Mouse (Mus musculus) gastrocnemius, adult 2 months (tissue): ENCODE data around the gene Fam155a. TPM values are rescaled to one million over a fixed set of nuclear protein-coding genes. Genes with fewer than 3 reads are reported as not detected.
"Not testable (repeated sequence)": the region's sequence is repeated elsewhere in the genome, so short reads cannot be mapped to it uniquely, and the experiment has no call there.

ENCODE experiments used
- DNase-seq: peaks from one replicate; pipeline ENCODE4 v3.0.0; 2022
- H3K27ac ChIP-seq: fragments of 200-600 bp; 2 replicates; pipeline ENCODE4 v1.8.1; 2022; ENCODE audit warnings: mild to moderate bottlenecking
- H3K4me3 ChIP-seq: fragments of 200-600 bp; 2 replicates; pipeline ENCODE4 v1.8.1; 2022; ENCODE audit warnings: mild to moderate bottlenecking, moderate library complexity
- CTCF ChIP-seq: fragments of 200-600 bp; IDR thresholded peaks from 2 replicates; pipeline ENCODE4 v1.8.1; 2022; ENCODE audit warnings: antibody characterized with exemption, mild to moderate bottlenecking, moderate library complexity
- intact Hi-C: fragments of 180-260 bp; cut with DNase I; formaldehyde crosslinking; loops from one replicate; pipeline ENCODE4 v1.15.1; 2025
- long read RNA-seq, 2 experiments: library from polyadenylated mRNA; stranded (forward); transcript quantifications; one replicate each; pipeline ENCODE4 v2.0.0; 2021
- total RNA-seq, 2 experiments: library from RNA; stranded (reverse); gene quantifications; 2 replicates each; pipeline ENCODE4 v1.2.3; 2021

Gene Fam155a
- total RNA-seq, result under 1 TPM in 1 of 2 experiments, not detected in 1; 0.08 TPM
- long read RNA-seq, experiment 1, result 0 reads
- long read RNA-seq, experiment 2, result 0 reads

DNA sequence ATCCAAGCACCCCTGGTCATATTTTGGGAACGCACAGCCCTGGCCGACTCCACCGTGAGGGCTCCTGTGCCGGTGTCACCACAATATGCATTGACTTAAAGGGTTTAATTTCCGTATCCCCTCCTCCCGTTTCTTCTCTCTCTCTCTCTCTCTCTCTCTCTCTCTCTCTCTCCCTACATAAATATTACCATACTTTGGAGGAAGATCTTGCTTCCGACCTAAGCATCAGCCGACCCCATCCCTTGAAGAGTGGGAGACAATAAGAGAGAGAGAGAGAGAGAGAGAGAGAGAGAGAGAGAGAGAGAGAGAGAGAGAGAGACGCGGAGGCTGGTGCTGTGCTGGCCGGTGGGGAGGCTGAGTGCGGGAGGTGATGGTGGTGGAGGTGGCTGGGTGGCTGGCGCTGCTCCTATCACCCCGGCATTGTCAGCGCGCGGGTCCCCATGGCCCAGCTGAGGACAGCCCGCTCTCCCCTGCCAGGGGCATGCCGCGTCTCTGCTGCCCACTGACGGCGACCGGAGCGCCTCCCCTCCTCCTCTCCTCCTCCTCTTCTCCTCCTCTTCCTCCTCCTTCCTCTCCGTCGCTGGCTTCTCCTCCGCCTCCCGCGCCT is at the start of gene Fam155a:
Gene Fam155a (minus strand): TSS at position 163 of the 607 bp plus-strand sequence.
- intact Hi-C loops, result no loop called here
- H3K4me3 ChIP-seq, result peak within 1 kb of the TSS; percentile 65
- no peak for TF ChIP-seq CTCF
- DNase-seq, result peak; percentile 13
- no peak within 1 kb of the TSS for H3K27ac ChIP-seq

DNA sequence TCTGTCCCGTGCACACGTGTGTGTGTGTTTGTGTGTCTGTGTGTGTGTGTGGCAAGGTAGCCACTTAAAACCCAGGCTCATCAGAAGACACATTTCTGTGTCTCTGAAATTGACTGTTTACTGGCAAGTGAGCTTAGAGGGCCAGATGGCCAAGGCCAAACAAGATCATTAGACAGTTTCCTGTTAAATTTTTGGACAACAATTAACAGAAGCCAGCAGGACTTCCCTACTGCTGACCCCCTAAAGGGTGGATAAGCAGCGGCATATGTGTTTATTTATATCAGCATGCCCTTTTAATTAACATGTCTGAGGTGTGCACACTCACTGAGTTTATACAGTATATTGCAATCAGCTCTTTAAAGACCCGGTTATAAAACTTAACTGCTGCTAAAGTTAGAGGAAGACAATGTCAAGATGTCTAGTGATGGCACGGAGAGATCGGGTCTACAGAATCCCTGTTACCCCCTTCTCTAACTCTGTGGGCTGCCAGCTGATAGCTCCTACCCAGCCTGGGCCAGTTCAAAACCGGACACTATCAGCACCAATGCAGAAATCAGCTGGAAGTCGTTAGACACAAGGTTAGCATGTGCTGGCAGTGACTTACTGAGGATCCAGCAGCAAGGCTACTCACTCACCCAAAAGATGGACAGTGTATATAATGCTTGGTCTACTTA is 42.4 kb upstream of the Fam155a start:
- intact Hi-C loops, result no loop called here
- TF ChIP-seq CTCF, result no peak
- Histone ChIP-seq H3K4me3 (no peak overlapping the region), H3K27ac (no peak overlapping the region)
- DNase-seq, result no peak

- TF ChIP-seq CTCF, result no peak
- DNase-seq, result no peak
- intact Hi-C loops, result no loop called here
- H3K4me3 ChIP-seq, result no peak overlapping the region
- no peak overlapping the region for H3K27ac ChIP-seq
Measured at GRCm38 (mm10) chr8:9810955-9811530, 40.1 kb upstream of the Fam155a start.

- Histone ChIP-seq H3K4me3 (no peak overlapping the region), H3K27ac (no peak overlapping the region)
- no peak for DNase-seq
- TF ChIP-seq CTCF, result no peak
- intact Hi-C loops, result no loop called here
Measured at GRCm38 (mm10) chr8:9808596-9808995, 37.6 kb upstream of the Fam155a start.

DNA sequence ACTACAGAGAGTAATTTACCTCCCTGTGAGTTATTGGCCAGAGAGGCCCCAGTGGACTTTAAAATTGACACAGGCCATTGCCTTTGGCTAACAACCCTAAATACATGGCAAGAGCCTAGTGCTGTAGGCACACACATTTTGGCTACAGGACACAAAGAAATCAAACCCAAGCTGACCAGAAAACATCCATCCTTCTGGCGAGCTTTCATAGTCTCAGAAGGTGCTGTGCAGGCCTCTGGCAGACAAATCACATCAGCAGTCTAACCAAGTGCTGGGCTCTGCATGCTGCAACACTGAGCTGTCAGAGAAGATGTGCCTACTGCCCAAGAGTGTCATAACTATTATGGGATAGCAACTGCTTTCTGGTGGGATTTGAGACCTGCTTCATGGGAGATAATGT is 34.7 kb upstream of the Fam155a start:
- DNase-seq, result no peak
- Histone ChIP-seq H3K27ac (no peak overlapping the region), H3K4me3 (no peak overlapping the region)
- TF ChIP-seq CTCF, result no peak
- intact Hi-C loops, result no loop called here

DNA sequence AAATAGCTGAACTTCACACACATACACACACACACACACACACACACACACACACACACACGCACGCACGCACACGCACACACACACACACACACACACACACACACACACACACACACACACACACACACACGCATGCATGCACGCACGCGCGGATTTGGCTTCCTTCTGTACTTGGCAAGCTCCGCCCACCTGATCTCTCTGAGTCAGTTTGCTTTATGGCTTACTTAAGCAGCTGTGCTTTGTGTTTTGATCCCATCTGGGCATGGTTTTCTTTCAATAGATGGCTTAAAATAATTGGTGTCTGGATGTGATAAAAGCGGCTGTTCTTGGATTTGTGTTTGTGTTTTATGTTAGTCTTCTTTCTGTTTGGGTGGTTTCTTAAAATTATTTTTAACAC is 29.4 kb upstream of the Fam155a start:
- H3K4me3 ChIP-seq, intact Hi-C loops, DNase-seq, H3K27ac ChIP-seq: not testable (repeated sequence)

- no peak for TF ChIP-seq CTCF
- H3K27ac ChIP-seq, result no peak overlapping the region
- intact Hi-C loops, result no loop called here
- H3K4me3 ChIP-seq, result no peak overlapping the region
- no peak for DNase-seq
Measured at GRCm38 (mm10) chr8:9799923-9800322, 29.0 kb upstream of the Fam155a start.

DNA sequence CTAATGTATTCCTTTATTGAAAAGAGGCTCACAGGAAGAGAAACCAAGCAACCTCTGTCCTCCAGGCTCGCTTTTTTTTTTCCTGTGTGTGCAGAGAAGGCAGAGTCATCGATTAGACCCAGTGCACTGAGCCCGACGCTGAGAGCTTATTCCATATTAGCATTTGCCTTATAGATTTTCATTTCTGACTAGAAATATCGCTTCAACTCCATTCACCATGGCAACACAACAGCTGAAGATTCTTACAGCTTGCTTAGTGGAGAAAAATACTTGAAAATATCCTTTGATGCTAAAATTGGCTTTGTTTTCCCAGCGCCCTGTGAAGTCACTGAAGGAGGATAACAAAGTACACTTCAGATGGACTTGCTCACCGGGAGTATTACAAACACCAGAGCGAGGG is 26.6 kb upstream of the Fam155a start:
- Histone ChIP-seq H3K27ac (no peak overlapping the region), H3K4me3 (no peak overlapping the region)
- intact Hi-C loops, result no loop called here
- no peak for DNase-seq
- no peak for TF ChIP-seq CTCF

DNA sequence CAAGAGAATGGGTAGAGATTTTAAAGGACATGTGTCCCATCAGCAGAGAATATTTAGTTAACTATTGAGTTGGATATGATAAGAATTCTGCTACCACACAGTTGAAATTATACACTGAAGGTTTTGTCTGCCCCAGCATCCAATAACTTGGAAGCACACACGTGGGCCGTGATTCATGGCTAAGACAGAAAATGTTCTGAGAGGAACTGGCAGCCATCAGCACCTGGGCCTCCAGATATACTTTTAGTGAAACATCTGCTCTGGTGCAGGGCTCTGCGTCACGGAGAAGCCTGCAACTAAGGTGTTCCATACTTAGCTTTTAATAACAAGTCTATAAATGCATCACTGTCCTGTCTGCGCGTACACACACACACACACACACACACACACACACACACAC is 24.8 kb upstream of the Fam155a start:
- H3K27ac ChIP-seq, result no peak overlapping the region
- H3K4me3 ChIP-seq, result no peak overlapping the region
- intact Hi-C loops, result no loop called here
- DNase-seq, result no peak
- no peak for TF ChIP-seq CTCF

- intact Hi-C loops, result no loop called here
- DNase-seq, result no peak
- TF ChIP-seq CTCF, result no peak
- H3K27ac ChIP-seq, result no peak overlapping the region
- H3K4me3 ChIP-seq, result no peak overlapping the region
Measured at GRCm38 (mm10) chr8:9793351-9793750, 22.4 kb upstream of the Fam155a start.

DNA sequence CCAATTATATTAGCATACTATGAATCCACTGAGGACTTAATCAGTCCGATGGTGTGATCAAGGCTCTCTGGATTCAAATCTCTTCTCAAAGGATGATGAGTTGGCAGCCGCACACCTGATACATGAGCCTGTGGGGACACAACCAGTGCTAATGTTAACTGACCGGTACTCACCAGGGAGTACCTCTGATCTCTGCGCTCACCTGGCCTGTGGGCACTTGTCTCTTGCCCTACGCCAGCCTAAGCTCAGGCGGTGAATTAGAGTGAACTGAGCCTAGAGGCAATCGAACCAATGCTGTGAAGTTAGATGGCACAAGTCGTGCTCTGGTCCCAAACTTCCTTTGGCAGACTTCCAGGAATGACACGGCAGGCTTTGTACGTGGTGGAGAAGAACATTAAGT is 9.4 kb upstream of the Fam155a start:
- no peak for DNase-seq
- Histone ChIP-seq H3K27ac (no peak overlapping the region), H3K4me3 (no peak overlapping the region)
- intact Hi-C loops, result no loop called here
- TF ChIP-seq CTCF, result no peak

- TF ChIP-seq CTCF, result no peak
- Histone ChIP-seq H3K4me3 (no peak overlapping the region), H3K27ac (no peak overlapping the region)
- intact Hi-C loops, result no loop called here
- no peak for DNase-seq
Measured at GRCm38 (mm10) chr8:9778148-9778547, 7.2 kb upstream of the Fam155a start.

GRCm38 (mm10) chr8:9776818-9777217 is 5.9 kb upstream of the Fam155a start:
- DNase-seq, result no peak
- no peak overlapping the region for H3K4me3 ChIP-seq
- no peak for TF ChIP-seq CTCF
- intact Hi-C loops, result no loop called here
- no peak overlapping the region for H3K27ac ChIP-seq

GRCm38 (mm10) chr8:9772519-9772840 is 1.5 kb upstream of the Fam155a start:
- no peak for TF ChIP-seq CTCF
- no peak overlapping the region for H3K4me3 ChIP-seq

More at GRCm38 (mm10) chr8:9772519-9772840, 1.5 kb upstream of the Fam155a start:
- intact Hi-C loops, result no loop called here
- H3K27ac ChIP-seq, result no peak overlapping the region
- no peak for DNase-seq
